Mouse (Mus musculus) cerebellum, postnatal 25 days (tissue): ENCODE data around the gene Hspd1.
"Not testable (repeated sequence)": the region's sequence is repeated elsewhere in the genome, so short reads cannot be mapped to it uniquely, and the experiment has no call there.

Source experiments
- DNase-seq, 2 experiments: peaks; one replicate each; pipeline ENCODE4 v3.0.0; 2021; ENCODE audit warnings: mixed read lengths in 2 of 2

Gene Hspd1

DNA sequence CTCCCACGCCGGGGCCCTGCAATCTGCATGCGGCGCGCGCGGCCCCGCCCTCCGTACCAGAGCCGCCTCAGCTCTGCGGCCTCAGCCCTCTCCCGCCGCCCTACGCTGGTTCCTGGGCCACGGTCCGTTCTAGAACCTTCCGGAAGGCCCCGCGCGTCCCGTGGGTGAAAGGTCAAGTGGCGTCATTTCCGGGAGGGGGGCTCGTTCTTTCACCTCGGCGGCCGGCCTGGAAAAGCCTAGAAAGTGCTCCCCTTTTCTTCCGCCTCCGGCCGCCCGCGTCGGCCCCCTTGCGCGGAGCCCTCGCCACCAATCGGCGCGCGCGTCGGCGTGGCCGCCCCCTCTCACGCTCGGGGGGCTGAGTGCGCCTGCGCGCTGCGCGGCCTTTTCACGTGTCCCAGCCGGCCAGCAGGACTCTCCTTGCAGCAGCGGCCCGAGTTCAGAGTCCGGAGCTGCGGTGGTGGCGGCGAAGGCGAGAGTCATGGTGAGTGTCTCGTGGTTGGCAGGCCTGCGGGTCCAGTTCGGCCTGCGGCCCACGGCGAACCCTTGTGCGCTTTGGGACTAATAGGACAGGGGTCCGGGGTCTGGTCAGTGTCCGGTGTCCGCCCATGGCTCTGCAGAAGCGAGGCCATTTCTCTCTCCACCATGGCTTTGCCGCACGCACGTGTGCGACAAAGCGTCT, at the start of gene Hspd1, which contains the start of gene Hspe1:
Hspd1 (minus strand) TSS at position 312 of the 679 bp plus-strand sequence.
Hspe1 (plus strand) TSS at position 201 of the 679 bp plus-strand sequence.
- DNase-seq: peak; percentile 98

DNA sequence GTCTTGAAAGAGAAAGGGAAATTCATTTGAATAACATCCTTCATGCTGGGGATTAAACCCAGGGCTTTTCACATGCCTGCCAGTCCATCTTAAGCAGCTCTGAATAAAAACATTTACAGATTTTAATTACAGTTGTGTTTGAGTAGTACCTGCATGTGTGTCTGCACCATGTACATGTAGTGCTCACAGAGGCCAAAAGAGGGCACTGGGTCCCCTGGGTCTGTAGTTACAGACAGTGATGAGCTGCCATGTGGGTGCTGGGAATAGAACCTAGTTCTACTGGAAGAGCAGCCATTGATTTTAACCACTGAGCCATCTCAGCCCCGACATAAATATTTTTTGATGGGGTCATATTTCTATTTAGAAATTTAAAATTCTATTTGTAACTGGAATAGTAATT, 47.8 kb upstream of the Hspd1 start:
- no peak for DNase-seq

DNA sequence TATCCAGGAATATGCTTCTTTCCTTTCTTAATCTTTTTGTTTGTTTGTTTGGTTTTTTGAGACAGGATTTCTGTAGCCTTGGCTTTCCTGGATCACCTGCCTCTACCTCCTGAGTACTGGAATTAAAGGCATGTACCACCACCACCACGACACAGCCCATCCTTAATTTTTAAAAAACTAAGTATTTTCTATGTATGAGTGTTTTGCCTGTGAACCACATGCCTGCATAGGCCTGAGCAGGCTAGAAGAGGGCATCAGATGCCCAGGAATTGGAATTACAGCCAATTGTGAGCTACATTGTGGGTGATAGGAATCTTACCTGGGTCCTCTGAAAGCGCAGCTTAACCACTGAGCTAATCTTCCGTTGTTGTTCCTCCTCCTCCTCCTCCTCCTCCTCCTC, 46.3 kb upstream of the Hspd1 start:
- no peak for DNase-seq

DNA sequence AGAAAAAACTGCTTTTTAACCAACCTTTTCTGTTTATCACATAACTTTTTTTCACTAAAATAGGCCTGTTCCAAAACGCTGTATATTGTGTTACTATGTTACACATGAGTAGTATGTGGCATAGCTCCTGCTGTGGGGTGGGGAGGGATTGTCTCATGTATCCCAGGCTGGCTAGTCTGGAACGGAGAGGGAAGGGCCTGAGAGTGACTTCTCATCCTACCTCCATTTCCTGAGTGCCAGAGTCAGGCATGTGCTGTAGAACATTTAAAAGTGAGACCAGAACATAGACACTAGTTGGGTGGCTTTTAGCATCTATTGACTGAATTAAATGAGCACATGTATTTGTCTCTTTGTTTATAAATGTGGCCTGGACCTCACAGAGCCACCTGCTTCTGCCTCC, 45.1 kb upstream of the Hspd1 start:
- no peak for DNase-seq

DNA sequence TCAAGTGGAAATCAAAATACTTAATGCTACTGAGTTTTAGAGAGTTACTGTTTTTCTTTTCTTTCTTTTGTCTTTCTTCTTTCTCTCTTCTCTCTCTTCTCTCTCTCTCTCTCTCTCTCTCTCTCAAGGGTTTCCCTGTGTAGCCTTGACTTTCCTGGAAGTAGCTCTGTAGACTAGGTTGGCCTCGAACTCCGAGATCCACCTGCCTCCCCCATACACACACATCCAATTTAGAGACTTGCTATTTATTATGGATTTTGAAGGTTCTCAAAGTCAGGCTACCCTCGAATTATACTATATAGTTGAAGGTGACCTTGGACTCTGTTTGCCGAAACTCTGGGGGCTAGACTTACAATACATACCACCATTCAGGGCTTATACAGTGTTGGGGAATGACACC, 44.3 kb upstream of the Hspd1 start:
- no peak for DNase-seq

DNA sequence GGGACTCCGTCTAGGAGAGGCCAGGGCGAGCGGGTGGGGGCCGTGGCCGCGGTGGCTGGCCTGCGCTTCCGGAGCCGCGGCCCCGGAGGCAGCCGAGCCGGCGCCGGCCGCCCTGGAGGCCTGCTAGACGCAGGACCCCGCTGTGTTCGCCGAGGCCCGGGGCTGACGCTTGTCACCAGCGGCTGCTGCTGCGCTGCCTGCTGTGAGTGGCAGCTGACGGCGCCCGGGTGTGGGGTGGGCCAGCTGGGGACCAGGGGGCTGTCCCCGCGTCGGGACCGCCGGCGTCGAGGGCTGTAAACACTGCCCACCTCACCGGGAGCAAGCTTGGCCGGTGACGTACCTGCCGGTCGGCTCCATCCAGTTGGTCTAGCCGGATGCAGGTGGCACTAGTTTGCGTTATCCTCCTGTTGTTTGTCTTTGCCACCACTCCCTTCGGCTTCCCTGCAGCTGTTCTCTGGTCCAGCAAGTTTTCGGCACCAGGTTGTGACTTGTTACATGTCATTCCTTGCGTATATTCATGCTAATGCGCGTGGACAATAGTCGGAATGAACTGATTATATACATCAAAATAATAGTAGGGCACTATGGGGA, 43.5 kb upstream of the Hspd1 start:
- no peak for DNase-seq

DNA sequence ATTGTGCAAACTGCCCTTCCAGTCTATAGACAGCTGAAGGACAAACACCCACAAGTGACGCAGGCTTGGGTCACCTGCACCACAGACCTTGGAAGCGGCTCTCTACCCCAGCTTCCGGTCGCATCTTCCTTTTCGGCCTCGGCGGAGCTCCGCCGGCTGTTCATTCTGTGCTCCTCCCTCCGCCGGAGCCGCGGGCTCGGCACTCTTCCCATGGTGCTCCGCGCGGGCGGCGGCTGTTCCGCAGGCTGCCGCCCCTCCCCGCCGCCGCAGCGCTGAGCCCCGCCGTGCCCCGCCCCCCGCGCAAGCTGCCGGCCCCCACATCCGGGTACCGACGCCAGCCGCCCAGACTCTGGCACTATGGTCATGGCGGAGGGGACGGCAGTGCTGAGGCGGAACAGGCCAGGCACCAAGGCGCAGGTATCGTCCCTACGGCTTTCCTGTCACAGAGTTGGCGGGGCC, 42.9 kb upstream of the Hspd1 start, which contains the start of gene Mob4:
Mob4 (plus strand) TSS at position 289 of the 459 bp plus-strand sequence.
- DNase-seq: peak; percentile 98 to 99

DNA sequence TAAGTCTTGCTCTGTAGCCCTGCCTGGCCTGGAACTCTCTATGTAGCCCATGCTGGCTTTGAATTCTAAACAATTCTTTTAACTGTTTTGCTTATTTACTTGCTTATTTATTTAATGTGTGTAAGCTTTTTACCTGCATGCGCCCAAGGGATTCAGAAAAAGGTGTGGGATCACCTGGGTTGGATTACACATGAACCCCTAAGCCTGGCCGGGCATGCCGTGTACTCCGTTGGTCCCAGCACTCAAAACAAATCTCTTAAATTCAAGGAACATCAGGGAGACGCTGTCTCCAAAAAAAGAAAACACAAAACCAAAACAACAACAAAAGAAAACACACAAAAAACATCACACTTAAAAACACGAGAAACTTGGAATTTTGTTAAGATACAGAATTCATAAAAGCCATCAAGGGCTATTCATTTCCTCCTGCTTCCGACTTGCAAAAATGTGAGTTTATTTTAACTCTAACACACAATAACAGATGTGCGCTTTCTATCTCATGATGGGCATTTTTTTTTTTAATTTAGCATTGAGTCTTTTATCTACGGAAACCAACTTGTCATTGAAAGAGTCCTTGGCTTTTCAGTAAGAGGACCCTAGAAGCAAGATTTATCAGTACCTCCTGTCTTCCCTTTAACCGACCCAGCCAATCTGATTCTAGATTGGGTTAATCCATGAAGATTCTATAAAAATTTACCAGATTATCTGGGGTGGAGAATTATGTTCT, 42.3 kb upstream of the Hspd1 start:
- peak in 1 of 2 experiments; percentile 23 for DNase-seq

DNA sequence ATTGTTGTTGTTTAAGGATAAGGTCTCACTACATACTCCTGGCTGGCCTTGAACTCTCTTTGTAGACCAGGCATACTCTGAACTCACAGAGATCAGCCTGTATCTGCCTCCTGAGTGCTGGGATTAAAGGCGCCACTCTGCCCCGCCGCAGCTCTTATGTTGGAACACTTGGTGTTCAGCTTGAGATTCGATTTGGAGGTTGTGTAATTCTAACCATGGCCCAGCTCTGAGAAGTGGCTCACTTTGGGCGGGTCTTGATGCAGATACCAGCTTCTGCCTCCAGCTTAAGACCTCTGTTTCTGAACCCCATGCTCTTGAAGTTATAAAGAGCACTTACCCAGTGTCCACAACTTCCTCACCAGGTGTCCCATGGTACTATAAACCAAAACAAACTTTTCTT, 41.7 kb upstream of the Hspd1 start:
- no peak for DNase-seq

DNA sequence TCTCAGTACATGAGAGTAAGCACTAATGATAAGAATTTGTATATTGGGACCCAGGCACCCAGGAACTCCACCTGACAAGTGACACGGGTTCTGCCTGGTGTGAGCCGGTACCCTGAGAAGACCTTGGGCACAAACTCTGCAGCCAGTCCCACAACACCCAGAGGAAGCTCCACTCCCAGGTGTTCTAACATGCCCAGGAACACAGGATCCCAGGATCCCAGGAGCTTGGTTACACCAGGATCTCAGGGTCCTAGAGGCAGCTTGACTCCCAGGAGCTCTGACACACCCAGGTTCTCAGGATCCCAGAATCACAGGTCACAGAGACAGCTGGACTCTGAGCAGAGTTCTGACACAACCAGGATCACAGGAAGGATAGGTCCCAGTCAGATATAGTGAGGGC, 36.1 kb upstream of the Hspd1 start:
- DNase-seq: not testable (repeated sequence)

DNA sequence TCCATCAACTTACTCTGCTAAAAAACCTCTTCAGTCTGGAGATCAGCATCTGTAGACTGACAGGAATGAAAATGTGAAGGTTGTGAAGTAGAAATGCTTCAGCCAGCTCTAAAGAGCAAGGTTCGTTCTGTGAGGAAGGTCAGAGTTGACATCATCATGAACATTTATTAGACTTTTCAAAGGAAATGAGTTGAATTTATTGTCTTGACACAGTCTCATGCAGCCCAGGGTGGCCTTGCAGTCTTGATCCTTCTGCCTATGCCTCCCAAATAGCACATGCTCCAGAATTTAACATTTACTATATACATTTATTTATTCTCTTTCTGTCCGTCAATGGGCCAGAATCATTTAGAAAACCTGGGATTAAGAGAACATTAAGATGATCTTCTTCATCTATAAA, 35.5 kb upstream of the Hspd1 start:
- DNase-seq: no peak

DNA sequence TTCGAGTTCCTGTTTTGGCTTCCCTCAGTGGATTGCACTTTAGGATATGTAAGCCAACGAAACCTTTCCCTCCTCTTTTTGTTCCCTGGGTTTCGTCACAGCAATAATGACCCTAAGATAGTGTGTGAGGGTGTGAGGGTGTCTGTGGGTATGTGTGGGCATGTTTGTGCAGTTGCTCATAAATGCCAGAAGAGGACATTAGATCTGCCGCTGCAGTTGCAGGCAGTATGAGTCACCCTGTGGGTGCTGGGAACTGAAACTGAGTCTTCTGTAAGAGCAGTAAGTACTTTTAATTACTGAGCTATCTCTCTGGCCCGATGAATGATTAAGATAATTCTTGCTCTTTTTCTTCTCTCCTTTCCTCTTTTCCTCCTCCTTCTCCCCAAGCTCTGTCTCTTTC, 35.0 kb upstream of the Hspd1 start:
- DNase-seq: no peak

DNA sequence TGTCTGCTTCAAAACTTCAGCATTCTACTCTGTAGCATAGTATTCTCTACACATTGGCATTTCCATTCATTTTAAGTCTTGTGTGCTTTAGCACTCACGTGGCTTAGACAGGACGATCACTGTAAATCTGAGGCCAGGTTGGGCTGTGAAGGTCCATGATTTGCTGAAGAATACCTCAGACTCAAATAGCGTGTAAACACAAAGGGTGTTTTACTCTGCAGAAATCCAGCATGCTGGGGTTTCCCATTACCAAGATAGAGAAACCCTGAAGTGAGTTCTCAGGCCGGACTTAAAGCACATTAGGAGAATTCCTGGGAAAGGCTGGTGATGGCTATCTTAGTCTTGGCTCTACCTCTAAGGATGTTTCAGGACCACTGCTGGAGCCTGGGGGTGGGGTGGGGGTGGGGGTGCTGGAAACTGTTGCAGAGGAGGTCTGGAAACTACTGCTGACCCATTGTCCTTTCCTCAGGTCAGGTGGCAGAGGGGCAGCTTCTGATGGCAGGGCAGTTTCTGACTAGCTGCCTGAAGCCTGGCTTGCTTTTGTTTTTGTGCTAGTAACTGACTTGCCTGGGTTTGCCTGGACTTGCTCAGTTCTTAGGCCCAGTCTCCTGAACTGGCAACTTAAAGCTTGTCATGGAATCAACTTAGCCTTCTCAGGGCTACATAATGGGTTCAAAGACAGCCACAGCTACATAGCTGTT, 21.2 kb upstream of the Hspd1 start:
- DNase-seq: no peak

DNA sequence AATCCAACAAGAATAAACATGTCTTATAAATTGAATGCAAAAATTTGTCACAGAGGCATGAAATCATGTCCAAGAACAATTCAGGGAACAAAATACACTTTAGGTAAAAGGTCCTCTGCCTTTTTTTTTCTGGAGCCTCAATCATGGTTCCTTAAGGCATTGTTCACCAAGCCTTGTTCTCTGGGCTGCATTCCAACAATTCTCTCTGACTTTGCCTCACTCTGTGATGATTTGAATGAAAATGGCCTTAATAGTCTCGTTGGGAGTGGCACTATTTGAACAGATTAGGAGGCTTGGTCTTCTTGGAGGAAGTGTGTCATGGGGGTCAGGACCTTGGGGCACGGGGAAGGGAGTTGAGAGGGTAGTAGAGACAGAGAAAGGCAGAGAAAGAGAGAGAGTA, 20.4 kb upstream of the Hspd1 start:
- no peak for DNase-seq

DNA sequence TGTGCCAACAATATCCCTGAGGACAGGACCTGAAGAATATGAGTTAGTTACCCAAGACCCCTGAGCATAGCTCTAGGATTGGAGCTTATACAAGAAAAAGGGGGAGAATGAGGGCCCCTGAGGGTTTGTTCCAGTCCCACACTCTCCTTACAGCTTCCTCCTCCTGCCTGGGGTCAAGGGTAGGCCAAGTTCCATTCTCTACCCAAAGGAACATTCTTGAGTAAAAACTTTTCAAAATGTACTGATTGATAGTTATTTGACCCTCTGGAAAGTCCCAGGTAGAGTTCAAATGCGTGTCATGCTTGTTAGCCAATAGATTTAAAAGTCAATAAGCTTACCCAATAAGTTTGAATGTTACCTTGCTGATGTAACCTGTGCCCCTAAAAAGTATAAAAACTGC, 19.6 kb upstream of the Hspd1 start:
- DNase-seq: no peak

DNA sequence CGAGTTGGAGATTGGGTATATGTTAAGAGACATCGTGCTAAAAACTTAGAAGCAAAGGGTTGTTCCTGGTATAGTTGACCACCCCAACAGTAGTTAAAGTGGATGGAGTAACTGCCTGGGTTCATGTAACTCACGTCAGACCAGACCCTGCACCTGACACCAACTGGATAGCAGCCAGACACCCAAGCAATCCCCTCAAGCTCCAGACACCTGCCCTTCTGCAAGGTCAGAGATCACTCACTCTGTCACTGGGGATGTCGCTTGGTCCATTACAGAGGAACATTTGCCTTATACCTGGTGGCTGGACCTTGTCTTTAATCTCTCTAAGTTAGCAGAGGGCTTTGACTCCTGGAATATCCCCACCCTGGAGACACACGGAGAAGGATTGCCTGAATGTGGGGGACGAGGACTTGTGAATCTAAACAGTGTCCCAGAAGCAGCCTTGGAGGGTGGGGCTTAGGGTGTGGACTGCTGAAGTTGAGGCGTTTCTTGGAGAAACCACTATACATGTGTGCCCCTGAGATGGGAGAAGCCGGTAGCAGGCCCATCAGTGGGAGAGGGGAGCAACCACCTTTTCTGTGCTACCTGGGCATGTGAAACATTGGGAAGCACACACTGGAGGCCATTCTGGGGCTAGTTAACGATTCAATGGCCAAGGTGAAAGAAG, 19.0 kb upstream of the Hspd1 start:
- no peak for DNase-seq

DNA sequence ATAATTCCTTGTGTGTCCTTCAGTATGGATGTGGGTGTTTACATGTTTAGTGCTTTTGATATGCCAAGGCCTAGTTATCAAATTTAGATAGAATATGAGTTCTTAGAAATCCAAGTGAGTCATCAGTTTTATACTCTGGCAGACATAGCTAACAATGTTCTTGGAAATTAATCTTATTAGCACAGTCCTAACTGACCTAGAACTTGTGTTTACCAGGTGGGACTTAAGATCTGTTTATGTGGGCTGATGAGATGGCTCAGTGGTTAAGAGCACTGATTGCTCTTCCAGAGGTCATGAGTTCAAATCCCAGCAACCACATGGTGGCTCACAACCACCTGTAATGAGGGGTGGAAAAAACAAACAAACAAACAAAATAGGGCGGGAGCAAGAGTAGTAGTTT, 4.4 kb upstream of the Hspd1 start:
- DNase-seq: no peak

DNA sequence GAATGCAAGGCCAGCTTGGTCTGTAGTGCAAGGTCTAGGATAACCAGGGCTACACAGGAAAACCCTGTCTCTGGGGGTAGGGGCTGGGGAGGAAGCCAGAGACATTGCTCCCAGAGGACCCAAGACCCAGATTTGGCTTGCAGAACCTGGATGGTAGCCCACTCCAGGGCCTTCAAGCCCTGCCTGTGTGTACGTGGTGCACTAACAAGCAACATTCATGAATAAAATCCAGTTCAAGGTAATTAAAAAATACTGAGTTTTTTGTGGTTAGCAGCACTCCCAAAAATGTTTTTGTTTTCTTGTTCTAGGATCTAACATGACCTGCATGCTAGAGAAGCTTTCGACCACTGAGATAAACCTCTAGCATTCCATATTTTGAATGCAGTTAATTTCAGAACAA, 4.0 kb upstream of the Hspd1 start:
- no peak for DNase-seq

DNA sequence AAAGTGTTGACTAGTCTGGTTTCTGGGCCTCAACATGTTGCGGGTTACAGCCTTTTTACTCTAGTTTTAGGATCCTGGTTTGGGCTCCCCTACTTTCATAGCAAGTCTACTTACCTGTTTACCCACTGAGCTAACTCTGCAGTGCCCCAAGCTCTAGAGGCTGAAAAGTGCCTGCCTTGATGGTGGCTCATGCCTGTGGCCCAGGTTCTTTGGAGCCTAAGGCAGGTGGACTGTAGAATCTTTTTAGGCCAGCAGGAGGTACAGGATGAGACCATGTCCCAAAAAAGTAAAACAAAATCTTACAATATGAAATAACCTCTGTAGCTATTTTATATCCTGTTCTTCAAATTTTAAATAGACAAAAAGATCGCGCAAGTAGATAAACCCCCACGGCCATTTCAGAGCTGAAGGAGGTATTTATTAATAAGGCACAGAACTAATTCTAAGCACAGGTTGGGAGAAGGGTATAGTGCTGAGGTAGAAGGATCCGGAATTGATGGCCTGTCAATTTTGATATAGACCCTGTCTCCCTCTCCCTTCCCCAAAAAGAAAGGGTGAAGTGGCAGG, 1.5 kb upstream of the Hspd1 start:
- no peak for DNase-seq

DNA sequence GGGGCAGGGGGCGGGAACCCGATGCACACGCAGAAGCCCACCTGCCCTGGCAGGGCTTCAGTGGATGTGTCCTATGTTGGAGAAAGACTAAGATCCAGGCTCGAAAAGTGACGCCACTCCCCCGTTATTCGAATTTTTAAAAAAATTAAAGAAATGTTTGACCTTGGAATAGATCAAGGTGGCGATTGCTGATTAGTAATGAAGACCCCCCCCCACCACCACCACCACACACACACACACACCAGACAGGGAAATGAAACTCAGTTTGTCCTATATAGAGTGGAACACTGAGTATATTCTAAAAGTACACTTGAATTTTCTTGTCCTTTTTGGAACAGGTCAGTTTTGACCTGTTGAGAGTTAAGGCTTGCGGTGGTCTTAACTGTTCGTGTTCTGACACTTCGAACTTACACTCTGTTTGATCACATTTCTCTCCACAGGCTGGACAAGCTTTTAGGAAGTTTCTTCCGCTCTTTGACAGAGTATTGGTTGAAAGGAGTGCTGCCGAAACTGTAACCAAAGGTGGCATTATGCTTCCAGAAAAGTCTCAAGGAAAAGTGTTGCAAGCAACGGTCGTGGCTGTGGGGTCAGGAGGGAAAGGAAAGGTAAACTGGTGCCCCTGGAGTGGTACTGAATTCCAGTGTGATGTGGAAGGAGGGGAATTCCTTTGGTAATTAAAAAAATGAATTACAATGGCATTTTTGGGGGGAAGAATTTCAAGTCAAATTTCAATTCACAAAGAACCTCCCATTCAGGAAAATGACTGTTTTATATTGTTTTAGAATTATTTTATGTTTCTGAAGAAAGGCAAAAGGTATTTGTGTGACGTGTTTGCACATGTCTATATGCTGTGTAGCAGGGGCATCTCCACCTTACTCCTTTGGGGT, 811 bp upstream of the Hspd1 start:
- no peak for DNase-seq

DNA sequence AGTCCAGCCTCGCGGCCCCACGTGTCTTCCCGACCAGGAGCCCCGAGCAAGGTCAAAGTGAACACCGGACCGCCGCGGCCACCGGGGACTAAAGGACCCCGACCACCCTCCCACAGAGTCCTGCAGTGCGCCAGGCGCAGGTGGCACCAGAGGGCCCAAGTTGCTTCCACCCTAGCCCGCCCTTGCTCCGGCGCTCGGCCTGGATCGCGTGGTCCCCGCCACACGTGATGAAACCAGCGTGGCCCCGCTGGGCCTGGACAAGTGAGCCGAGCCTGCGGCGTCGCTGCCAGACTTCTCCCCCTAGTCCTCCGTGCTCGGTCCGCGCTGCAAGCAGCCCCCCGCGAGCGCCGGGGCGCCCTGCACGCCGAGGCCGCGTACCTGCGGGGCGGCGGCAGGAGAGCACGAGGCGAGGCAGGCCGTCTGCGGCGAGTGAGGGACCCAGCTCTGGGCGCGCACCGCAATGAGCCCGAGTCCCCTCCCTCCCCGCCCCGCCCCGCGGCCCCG, 590 bp downstream of the Hspd1 start:
- DNase-seq: no peak
